ENCODE assay signal across 20 mouse cellular contexts in the genomic region with DNA sequence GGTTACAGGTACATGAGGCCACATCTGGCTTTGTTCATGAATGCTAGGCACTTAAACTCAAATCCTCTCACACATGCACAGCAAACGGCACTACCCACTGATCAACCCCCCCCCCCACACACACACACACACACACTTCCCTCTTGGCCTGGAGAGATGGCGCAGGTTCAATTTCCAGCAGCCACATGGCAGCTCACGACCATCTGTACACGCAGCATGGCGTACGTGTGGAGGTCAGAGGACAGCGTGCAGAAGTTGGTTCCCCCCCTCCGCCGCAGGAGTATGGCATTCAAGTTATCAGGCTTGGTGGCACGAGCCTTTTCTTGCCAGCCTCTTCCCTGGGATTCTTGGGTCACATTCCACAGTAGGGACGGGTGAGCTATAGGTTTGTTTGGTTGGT.
"Had no signal": no experiment of that assay in that cellular context is flagged by ENCODE, and none has a peak within 500 bp of the region (broad histone marks: within the 10 kb centered on the region; RNA-seq: fewer than 3 reads in every experiment).

No protein-coding gene starts in this region.

- DNase-seq: liver, postnatal 0 days; lung, adult 2 months; lung, postnatal 14 days; lung, postnatal 36 days; retina, postnatal 1 day; right cerebral cortex, adult 18-20 months; right cerebral cortex, postnatal 25 days; right cerebral cortex, postnatal 4 days; spleen, adult 18-20 months; thymus, adult 18-20 months; thymus, postnatal 14 days; thymus, postnatal 36 days had no signal

- H3K4me1 ChIP-seq: midbrain, embryonic 13.5 days; midbrain, embryonic 15.5 days had no signal

- H3K27ac ChIP-seq: lung, embryonic 15.5 days; macrophage; midbrain, embryonic 13.5 days; midbrain, embryonic 15.5 days; neural tube, embryonic 13.5 days; neural tube, embryonic 15.5 days had no signal

- H3K4me3 ChIP-seq: lung, embryonic 15.5 days; midbrain, embryonic 13.5 days; midbrain, embryonic 15.5 days; neural tube, embryonic 13.5 days; neural tube, embryonic 15.5 days had no signal

- ATAC-seq: liver, postnatal 0 days; lung, postnatal 0 days; midbrain, embryonic 13.5 days; midbrain, embryonic 15.5 days had no signal

- H3K9ac ChIP-seq: liver, postnatal 0 days; lung, embryonic 15.5 days; midbrain, embryonic 13.5 days; midbrain, embryonic 15.5 days; neural tube, embryonic 13.5 days; neural tube, embryonic 15.5 days had no signal

- H3K4me2 ChIP-seq: lung, embryonic 15.5 days; midbrain, embryonic 11.5 days; midbrain, embryonic 13.5 days; midbrain, embryonic 15.5 days; neural tube, embryonic 13.5 days; neural tube, embryonic 15.5 days had no signal

- H3K9me3 ChIP-seq: lung, embryonic 15.5 days; midbrain, embryonic 13.5 days; midbrain, embryonic 15.5 days; neural tube, embryonic 13.5 days; neural tube, embryonic 15.5 days had no signal

- H3K27me3 ChIP-seq: lung, embryonic 15.5 days; midbrain, embryonic 13.5 days; midbrain, embryonic 15.5 days; neural tube, embryonic 13.5 days; neural tube, embryonic 15.5 days had no signal

- H3K36me3 ChIP-seq: lung, embryonic 15.5 days; midbrain, embryonic 13.5 days; midbrain, embryonic 15.5 days; neural tube, embryonic 13.5 days; neural tube, embryonic 15.5 days had no signal
